Mouse (Mus musculus): ENCODE measurements at regions not wholly inside any gene's neighbourhood (a gene's known extent, or its start where the extent isn't known, plus 50 kb on each side); places are given as distances from the start of the nearest gene placed in this dataset.

DNA sequence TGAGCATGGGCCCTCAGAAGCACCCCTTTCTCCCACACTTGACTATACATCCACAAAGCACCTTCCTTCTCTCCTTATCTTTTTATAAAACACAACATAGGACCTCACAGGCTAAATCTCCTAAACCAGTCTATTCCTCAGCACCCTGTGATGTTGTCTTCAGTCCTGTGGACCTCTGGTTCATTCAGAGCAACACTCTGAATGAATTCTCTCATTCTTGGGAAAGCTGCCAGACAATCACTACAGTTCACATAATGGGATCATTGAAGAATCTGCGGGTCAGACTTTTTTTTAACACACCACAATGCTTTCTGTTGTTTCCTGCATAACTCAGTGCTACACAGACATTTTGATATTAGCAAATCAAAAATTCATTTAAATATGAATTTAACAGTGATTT, 115.9 kb upstream of the Cdh20 start:
- TF ChIP-seq CTCF (conservative IDR thresholded peaks at IDR 0.05; ENCODE audit: low read length) (no peak), POU5F1 (IDR thresholded peaks at IDR 0.05; ENCODE audit: borderline replicate concordance, low read length) (no peak), NANOG (IDR thresholded peaks at IDR 0.05; ENCODE audit: borderline replicate concordance, low read length) (no peak)

Data from E14TG2a.4 (cell line).